Mouse (Mus musculus) cerebellum, adult (tissue): ENCODE results near the gene Yipf1.
"Not testable (repeated sequence)": the region's sequence is repeated elsewhere in the genome, so short reads cannot be mapped to it uniquely, and the experiment has no call there.

Source experiments
- ATAC-seq: cut with Nextera tagmentation; 2 replicates; pipeline ENCODE4 v1.9.2; 2017; ENCODE audit warnings: mild to moderate bottlenecking, moderate library complexity, mixed read lengths; ENCODE audit not compliant: insufficient number of reproducible peaks, low FRiP score, low TSS enrichment

Gene Yipf1

GRCm38 (mm10) chr4:107318646-107319045 is 4.5 kb downstream of the Yipf1 start:
- no peak for ATAC-seq

GRCm38 (mm10) chr4:107321041-107321440 is 6.9 kb downstream of the Yipf1 start:
- ATAC-seq, result no peak

GRCm38 (mm10) chr4:107323113-107323512 is 8.9 kb downstream of the Yipf1 start:
- no peak for ATAC-seq

GRCm38 (mm10) chr4:107328530-107328929 is 14.4 kb downstream of the Yipf1 start:
- ATAC-seq, result no peak

GRCm38 (mm10) chr4:107333514-107333913 is 19.4 kb downstream of the Yipf1 start:
- no peak for ATAC-seq

GRCm38 (mm10) chr4:107336356-107336755 is 22.2 kb downstream of the Yipf1 start:
- no peak for ATAC-seq

- no peak for ATAC-seq
These were observed 23.3 kb downstream of the Yipf1 start for GRCm38 (mm10) chr4:107337455-107337854.

- no peak for ATAC-seq
These were observed 27.2 kb downstream of the Yipf1 start for GRCm38 (mm10) chr4:107341354-107341753.

GRCm38 (mm10) chr4:107344612-107345011 is 30.4 kb downstream of the Yipf1 start:
- no peak for ATAC-seq

GRCm38 (mm10) chr4:107347221-107347620 is 33.1 kb downstream of the Yipf1 start:
- no peak for ATAC-seq

- ATAC-seq, result no peak
These were observed 34.6 kb downstream of the Yipf1 start for GRCm38 (mm10) chr4:107348529-107349310.

GRCm38 (mm10) chr4:107349311-107350008 is 35.3 kb downstream of the Yipf1 start:
- ATAC-seq, result no peak

- no peak for ATAC-seq
These were observed 37.2 kb downstream of the Yipf1 start for GRCm38 (mm10) chr4:107351368-107351767.

- ATAC-seq, result no peak
These were observed 39.4 kb downstream of the Yipf1 start for GRCm38 (mm10) chr4:107353612-107354011.

- ATAC-seq, result no peak
These were observed 40.0 kb downstream of the Yipf1 start for GRCm38 (mm10) chr4:107354126-107354525.

- no peak for ATAC-seq
These were observed 40.4 kb downstream of the Yipf1 start for GRCm38 (mm10) chr4:107354543-107354942.

GRCm38 (mm10) chr4:107357172-107357571 is 43.0 kb downstream of the Yipf1 start:
- ATAC-seq, result not testable (repeated sequence)

- ATAC-seq, result no peak
These were observed 44.3 kb downstream of the Yipf1 start for GRCm38 (mm10) chr4:107358460-107358859.

GRCm38 (mm10) chr4:107360457-107361145 is 46.4 kb downstream of the Yipf1 start:
- ATAC-seq, result no peak

GRCm38 (mm10) chr4:107362755-107363154 is 48.6 kb downstream of the Yipf1 start:
- no peak for ATAC-seq

GRCm38 (mm10) chr4:107363573-107363972 is 49.4 kb downstream of the Yipf1 start:
- ATAC-seq, result no peak
